Mouse (Mus musculus) adrenal gland, adult (tissue): Measurements from ENCODE around the gene Macrod2.

Source experiments
- DNase-seq, 2 experiments: peaks; one replicate each; pipeline ENCODE4 v3.0.0; 2022 to 2023; ENCODE audit warnings: low spot score in 1 of 2; ENCODE audit not compliant: inconsistent age in 2 of 2

The Macrod2 gene

GRCm38 (mm10) chr2:141817546-141818180 lies 1422.6 kb downstream of the Macrod2 start:
- DNase-seq, result no peak

GRCm38 (mm10) chr2:141820795-141821194 lies 1425.7 kb downstream of the Macrod2 start:
- no peak for DNase-seq

- no peak for DNase-seq
Measured at GRCm38 (mm10) chr2:141825606-141826495, 1430.7 kb downstream of the Macrod2 start.

GRCm38 (mm10) chr2:141830496-141830895 lies 1435.4 kb downstream of the Macrod2 start:
- no peak for DNase-seq

- no peak for DNase-seq
Measured at GRCm38 (mm10) chr2:141831515-141831914, 1436.4 kb downstream of the Macrod2 start.

- no peak for DNase-seq
Measured at GRCm38 (mm10) chr2:141834156-141834782, 1439.2 kb downstream of the Macrod2 start.

GRCm38 (mm10) chr2:141844408-141845175 lies 1449.5 kb downstream of the Macrod2 start:
- no peak for DNase-seq

GRCm38 (mm10) chr2:141859220-141859619 lies 1464.1 kb downstream of the Macrod2 start:
- DNase-seq, result peak in 1 of 2 experiments; percentile 21

GRCm38 (mm10) chr2:141861679-141862268 lies 1466.7 kb downstream of the Macrod2 start:
- DNase-seq, result no peak

GRCm38 (mm10) chr2:141862531-141863265 lies 1467.6 kb downstream of the Macrod2 start:
- DNase-seq, result no peak

GRCm38 (mm10) chr2:141863628-141864165 lies 1468.6 kb downstream of the Macrod2 start:
- DNase-seq, result no peak

- no peak for DNase-seq
Measured at GRCm38 (mm10) chr2:141870930-141871329, 1475.8 kb downstream of the Macrod2 start.

GRCm38 (mm10) chr2:141876155-141876851 lies 1481.2 kb downstream of the Macrod2 start:
- DNase-seq, result no peak

GRCm38 (mm10) chr2:141876958-141877357 lies 1481.8 kb downstream of the Macrod2 start:
- no peak for DNase-seq

GRCm38 (mm10) chr2:141878473-141878872 lies 1483.4 kb downstream of the Macrod2 start:
- no peak for DNase-seq

- DNase-seq, result no peak
Measured at GRCm38 (mm10) chr2:141879711-141880110, 1484.6 kb downstream of the Macrod2 start.

- no peak for DNase-seq
Measured at GRCm38 (mm10) chr2:141886694-141887474, 1491.8 kb downstream of the Macrod2 start.

- DNase-seq, result no peak
Measured at GRCm38 (mm10) chr2:141889497-141889896, 1494.4 kb downstream of the Macrod2 start.
